Mouse (Mus musculus): ENCODE data around the gene Rbmxl2. TPM values are rescaled to one million over a fixed set of nuclear protein-coding genes. Genes with fewer than 3 reads are reported as not detected.

Rbmxl2 gene
- polyA plus RNA-seq (2016; fragmentation: Nextera tagmentation; extraction: Ambion mirVana): not detected in 2 replicates

- Histone ChIP-seq H3K27ac (ENCODE audit: poor library complexity, severe bottlenecking) (no peak within 1 kb of the TSS), H3K4me3 (peak within 1 kb of the TSS; percentile 30), H3K9me3 (replicated peaks) (peaks cover 16% of the 10 kb centered on the region), H3K27me3 (replicated peaks) (peaks cover 51% of the 10 kb centered on the region), H3K9ac (no peak within 1 kb of the TSS), H3K36me3 (no peaks in the 10 kb centered on the region), H3K4me1 (replicated peaks) (no peaks in the 10 kb centered on the region; the same call in 1 of the 2 replicates), H3K4me2 (peak within 1 kb of the TSS; percentile 43)
- WGBS: 30% methylated on average over 66 of the region's 70 CpGs
- ATAC-seq (ENCODE audit: insufficient number of reproducible peaks, low FRiP score): no peak
Measured at GRCm38 (mm10) chr7:107209204-107209860, at the start of gene Rbmxl2. Gene Rbmxl2 (plus strand): TSS chr7:107209445.

- Histone ChIP-seq H3K36me3 (no peaks in the 10 kb centered on the region), H3K27ac (ENCODE audit: poor library complexity, severe bottlenecking) (no peak within 1 kb of the TSS), H3K4me3 (no peak within 1 kb of the TSS), H3K9me3 (replicated peaks) (no peaks in the 10 kb centered on the region), H3K4me1 (replicated peaks) (no peaks in the 10 kb centered on the region), H3K27me3 (replicated peaks) (no peaks in the 10 kb centered on the region), H3K9ac (no peak within 1 kb of the TSS), H3K4me2 (no peak within 1 kb of the TSS)
- WGBS: 70% methylated on average over 10 of the region's 10 CpGs
- ATAC-seq (ENCODE audit: insufficient number of reproducible peaks, low FRiP score): no peak
Measured at GRCm38 (mm10) chr7:107166690-107167089, 42.6 kb upstream of the Rbmxl2 start, which contains the start of gene Nlrp14. Gene Nlrp14 (plus strand): TSS chr7:107166990.

- Histone ChIP-seq H3K36me3 (no peaks in the 10 kb centered on the region), H3K27ac (ENCODE audit: poor library complexity, severe bottlenecking) (no peak overlapping the region), H3K27me3 (replicated peaks) (no peaks in the 10 kb centered on the region), H3K9ac (no peak overlapping the region), H3K9me3 (replicated peaks) (no peaks in the 10 kb centered on the region), H3K4me3 (no peak overlapping the region), H3K4me2 (no peak overlapping the region), H3K4me1 (replicated peaks) (no peaks in the 10 kb centered on the region)
- WGBS: 38% methylated on average over 2 of the region's 2 CpGs
- no peak for ATAC-seq (ENCODE audit: insufficient number of reproducible peaks, low FRiP score)
Measured at GRCm38 (mm10) chr7:107180406-107180805, 28.8 kb upstream of the Rbmxl2 start.

- no peak for ATAC-seq (ENCODE audit: insufficient number of reproducible peaks, low FRiP score)
- Histone ChIP-seq H3K9me3 (replicated peaks) (no peaks in the 10 kb centered on the region), H3K27ac (ENCODE audit: poor library complexity, severe bottlenecking) (no peak overlapping the region), H3K4me3 (no peak overlapping the region), H3K36me3 (no peaks in the 10 kb centered on the region), H3K4me1 (replicated peaks) (no peaks in the 10 kb centered on the region), H3K9ac (no peak overlapping the region), H3K4me2 (no peak overlapping the region), H3K27me3 (replicated peaks) (peaks cover 6% of the 10 kb centered on the region; the same call in 1 of the 2 replicates)
- 33% methylated on average over 3 of the region's 3 CpGs for WGBS
Measured at GRCm38 (mm10) chr7:107201817-107202216, 7.4 kb upstream of the Rbmxl2 start.

GRCm38 (mm10) chr7:107207843-107208242, 1.4 kb upstream of the Rbmxl2 start:
- no peak overlapping the region for H3K4me3 ChIP-seq
- ATAC-seq (ENCODE audit: insufficient number of reproducible peaks, low FRiP score): no peak
- 85% methylated on average over 3 of the region's 3 CpGs for WGBS
- H3K9ac ChIP-seq: no peak overlapping the region
- no peak overlapping the region for H3K27ac ChIP-seq (ENCODE audit: poor library complexity, severe bottlenecking)
- H3K4me2 ChIP-seq: no peak overlapping the region
- peaks cover 51% of the 10 kb centered on the region for H3K27me3 ChIP-seq (replicated peaks)
- peaks cover 16% of the 10 kb centered on the region for H3K9me3 ChIP-seq (replicated peaks)
- no peaks in the 10 kb centered on the region for H3K36me3 ChIP-seq
- H3K4me1 ChIP-seq (replicated peaks): no peaks in the 10 kb centered on the region; the same call in 1 of the 2 replicates

- peak overlapping the region; percentile 43 for H3K4me2 ChIP-seq
- H3K27me3 ChIP-seq (replicated peaks): peaks cover 55% of the 10 kb centered on the region
- peaks cover 16% of the 10 kb centered on the region for H3K9me3 ChIP-seq (replicated peaks)
- H3K36me3 ChIP-seq: no peaks in the 10 kb centered on the region
- H3K27ac ChIP-seq (ENCODE audit: poor library complexity, severe bottlenecking): no peak overlapping the region
- peak overlapping the region; percentile 30 for H3K4me3 ChIP-seq
- peak; percentile 18; the same call in 1 of the 2 replicates for ATAC-seq (ENCODE audit: insufficient number of reproducible peaks, low FRiP score)
- WGBS: 18% methylated on average over 77 of the region's 77 CpGs
- no peak overlapping the region for H3K9ac ChIP-seq
- H3K4me1 ChIP-seq (replicated peaks): no peaks in the 10 kb centered on the region; the same call in 1 of the 2 replicates
Measured at GRCm38 (mm10) chr7:107210126-107210576, 906 bp downstream of the Rbmxl2 start.

GRCm38 (mm10) chr7:107215723-107216122, 6.5 kb downstream of the Rbmxl2 start:
- H3K4me1 ChIP-seq (replicated peaks): no peaks in the 10 kb centered on the region
- H3K36me3 ChIP-seq: no peaks in the 10 kb centered on the region
- no peak overlapping the region for H3K4me3 ChIP-seq
- H3K9me3 ChIP-seq (replicated peaks): no peaks in the 10 kb centered on the region
- no peak overlapping the region for H3K9ac ChIP-seq
- H3K27ac ChIP-seq (ENCODE audit: poor library complexity, severe bottlenecking): no peak overlapping the region
- H3K4me2 ChIP-seq: no peak overlapping the region
- no peak for ATAC-seq (ENCODE audit: insufficient number of reproducible peaks, low FRiP score)
- H3K27me3 ChIP-seq (replicated peaks): peaks cover 18% of the 10 kb centered on the region

GRCm38 (mm10) chr7:107216845-107217244, 7.6 kb downstream of the Rbmxl2 start:
- Histone ChIP-seq H3K9me3 (replicated peaks) (no peaks in the 10 kb centered on the region), H3K4me2 (no peak overlapping the region), H3K4me3 (no peak overlapping the region), H3K27me3 (replicated peaks) (peaks cover 8% of the 10 kb centered on the region), H3K27ac (ENCODE audit: poor library complexity, severe bottlenecking) (no peak overlapping the region), H3K36me3 (no peaks in the 10 kb centered on the region), H3K9ac (no peak overlapping the region), H3K4me1 (replicated peaks) (no peaks in the 10 kb centered on the region)
- WGBS: 57% methylated on average over 2 of the region's 2 CpGs
- ATAC-seq (ENCODE audit: insufficient number of reproducible peaks, low FRiP score): no peak

- no peak overlapping the region for H3K4me3 ChIP-seq
- H3K9me3 ChIP-seq (replicated peaks): no peaks in the 10 kb centered on the region
- no peak overlapping the region for H3K9ac ChIP-seq
- H3K4me1 ChIP-seq (replicated peaks): no peaks in the 10 kb centered on the region
- no peak overlapping the region for H3K27ac ChIP-seq (ENCODE audit: poor library complexity, severe bottlenecking)
- ATAC-seq (ENCODE audit: insufficient number of reproducible peaks, low FRiP score): no peak
- no peak overlapping the region for H3K4me2 ChIP-seq
- 56% methylated on average over 3 of the region's 3 CpGs for WGBS
- no peaks in the 10 kb centered on the region for H3K27me3 ChIP-seq (replicated peaks)
- no peaks in the 10 kb centered on the region for H3K36me3 ChIP-seq
Measured at GRCm38 (mm10) chr7:107236854-107237253, 27.6 kb downstream of the Rbmxl2 start.

GRCm38 (mm10) chr7:107237498-107237897, 28.3 kb downstream of the Rbmxl2 start:
- Histone ChIP-seq H3K4me2 (no peak overlapping the region), H3K27ac (ENCODE audit: poor library complexity, severe bottlenecking) (no peak overlapping the region), H3K36me3 (no peaks in the 10 kb centered on the region), H3K4me3 (no peak overlapping the region), H3K9ac (no peak overlapping the region), H3K9me3 (replicated peaks) (no peaks in the 10 kb centered on the region), H3K27me3 (replicated peaks) (no peaks in the 10 kb centered on the region), H3K4me1 (replicated peaks) (no peaks in the 10 kb centered on the region)
- ATAC-seq (ENCODE audit: insufficient number of reproducible peaks, low FRiP score): no peak
- 69% methylated on average over 3 of the region's 3 CpGs for WGBS

- Histone ChIP-seq H3K4me3 (no peak overlapping the region), H3K9ac (no peak overlapping the region), H3K9me3 (replicated peaks) (no peaks in the 10 kb centered on the region), H3K27me3 (replicated peaks) (no peaks in the 10 kb centered on the region), H3K36me3 (no peaks in the 10 kb centered on the region), H3K4me2 (no peak overlapping the region), H3K27ac (ENCODE audit: poor library complexity, severe bottlenecking) (no peak overlapping the region), H3K4me1 (replicated peaks) (no peaks in the 10 kb centered on the region)
- ATAC-seq (ENCODE audit: insufficient number of reproducible peaks, low FRiP score): no peak
- 85% methylated on average over 5 of the region's 5 CpGs for WGBS
Measured at GRCm38 (mm10) chr7:107241371-107241883, 32.2 kb downstream of the Rbmxl2 start.

Data from heart, embryonic 12.5 days (tissue).